Mouse (Mus musculus): ENCODE data around the gene Armh2. TPM values are rescaled to one million over a fixed set of nuclear protein-coding genes. Genes with fewer than 3 reads are reported as not detected.

The Armh2 gene
- total and polyA plus RNA-seq, 2 experiments from 2014 or later: not detected

GRCm38 (mm10) chr13:24713434-24714000 is 27.5 kb upstream of the Armh2 start:
- H3K9ac ChIP-seq (replicated peaks; ENCODE audit: low read length): no peak overlapping the region
- ATAC-seq (peak; percentile 92), DNase-seq (ENCODE audit: low spot score) (peak; percentile 91)
- peak; percentile 96 for TF ChIP-seq CTCF (IDR thresholded peaks at IDR 0.05; ENCODE audit: low read depth)
- 0 out of 2 replicates have a peak, but pooled peaks cover 8% of the 10 kb centered on the region for H3K36me3 ChIP-seq (ENCODE audit: insufficient read depth, low read length)
- H3K27ac ChIP-seq: no peak overlapping the region
- H3K4me1 ChIP-seq (ENCODE audit: insufficient read depth, low read length): no peaks in the 10 kb centered on the region
- peak overlapping the region; percentile 31 for H3K4me2 ChIP-seq (ENCODE audit: low read depth, low read length)
- no peaks in the 10 kb centered on the region for H3K9me3 ChIP-seq (ENCODE audit: low read length)
- 11% methylated on average over 16 of the region's 16 CpGs for WGBS
- no peaks in the 10 kb centered on the region for H3K27me3 ChIP-seq (ENCODE audit: insufficient read depth, low read length)
- H3K4me3 ChIP-seq (ENCODE audit: low read length): no peak overlapping the region

DNA sequence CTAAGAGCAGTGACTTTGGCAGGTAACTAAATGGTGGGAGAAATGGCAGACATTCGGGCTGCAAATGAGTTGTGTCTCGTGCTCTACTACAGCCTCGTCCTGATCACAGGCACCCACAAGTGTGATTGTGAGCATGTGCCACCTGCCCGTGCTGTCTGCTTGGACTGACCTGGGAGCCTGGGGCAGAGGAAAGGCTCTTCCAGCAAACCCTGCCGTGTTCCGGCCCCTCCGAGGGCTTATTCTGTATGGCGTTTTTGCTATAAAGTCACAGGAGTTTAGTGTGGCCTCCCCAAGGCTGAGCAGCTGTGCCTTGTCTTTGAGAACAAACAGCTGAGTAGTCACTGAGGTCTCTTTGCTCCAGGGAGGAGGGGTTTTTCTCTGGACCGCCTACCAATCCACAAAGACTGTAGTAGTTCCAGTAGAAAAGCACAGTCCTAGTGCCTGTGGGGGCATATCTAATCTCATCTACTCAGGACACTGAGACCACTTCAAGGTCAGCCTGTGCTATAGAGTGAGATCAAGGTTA is 26.6 kb upstream of the Armh2 start:
- WGBS: 70% methylated on average over 9 of the region's 9 CpGs
- Histone ChIP-seq H3K4me3 (ENCODE audit: low read length) (no peak overlapping the region), H3K4me1 (ENCODE audit: insufficient read depth, low read length) (no peaks in the 10 kb centered on the region), H3K9ac (replicated peaks; ENCODE audit: low read length) (no peak overlapping the region), H3K4me2 (ENCODE audit: low read depth, low read length) (no peak overlapping the region), H3K9me3 (ENCODE audit: low read length) (no peaks in the 10 kb centered on the region), H3K27ac (no peak overlapping the region), H3K36me3 (ENCODE audit: insufficient read depth, low read length) (0 out of 2 replicates have a peak, but pooled peaks cover 8% of the 10 kb centered on the region), H3K27me3 (ENCODE audit: insufficient read depth, low read length) (no peaks in the 10 kb centered on the region)
- ATAC-seq (no peak), DNase-seq (ENCODE audit: low spot score) (no peak)
- no peak for TF ChIP-seq CTCF (IDR thresholded peaks at IDR 0.05; ENCODE audit: low read depth)

DNA sequence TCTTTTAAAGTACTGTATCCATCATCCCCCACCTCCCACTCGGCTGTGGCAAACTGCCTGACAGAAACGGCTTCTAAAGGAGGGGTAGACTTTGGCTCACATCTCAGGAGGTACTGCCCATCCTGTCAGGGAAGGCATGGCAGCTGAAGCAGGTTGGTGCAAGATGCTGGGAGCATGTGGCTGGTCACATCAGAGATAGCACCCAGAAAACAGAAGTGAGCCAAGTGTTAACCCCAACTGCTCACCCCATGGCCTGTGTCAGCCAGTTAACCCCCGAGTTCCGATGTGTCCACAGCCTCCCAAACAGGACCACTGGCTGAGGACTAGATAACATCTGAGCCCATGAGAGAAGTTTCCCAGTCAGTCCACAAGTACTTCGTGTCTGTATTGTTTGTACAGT is 25.4 kb upstream of the Armh2 start:
- WGBS: 52% methylated on average over 5 of the region's 5 CpGs
- H3K36me3 ChIP-seq (ENCODE audit: insufficient read depth, low read length): 0 out of 2 replicates have a peak, but pooled peaks cover 8% of the 10 kb centered on the region
- no peak for DNase-seq (ENCODE audit: low spot score)

DNA sequence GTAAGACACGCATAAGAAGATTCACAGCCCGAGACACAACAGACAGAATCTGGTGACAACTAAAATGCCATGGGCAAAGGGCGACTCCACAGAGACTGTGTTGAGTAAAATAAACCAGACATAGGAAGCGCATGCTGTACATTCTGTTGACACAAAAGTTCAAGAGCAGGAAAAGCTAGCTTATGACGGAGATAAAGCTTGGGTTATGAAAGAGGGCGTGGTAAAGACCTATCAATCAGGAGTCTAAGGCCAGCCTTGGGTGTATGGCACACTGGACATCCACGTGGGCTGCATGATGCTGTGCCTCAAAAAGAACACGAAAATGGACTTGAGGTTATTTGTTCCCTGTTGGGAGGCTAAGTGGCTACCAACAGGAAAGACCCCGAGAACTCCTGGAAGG is 24.6 kb upstream of the Armh2 start:
- H3K4me2 ChIP-seq (ENCODE audit: low read depth, low read length): no peak overlapping the region
- no peak overlapping the region for H3K9ac ChIP-seq (replicated peaks; ENCODE audit: low read length)
- 0 out of 2 replicates have a peak, but pooled peaks cover 8% of the 10 kb centered on the region for H3K36me3 ChIP-seq (ENCODE audit: insufficient read depth, low read length)
- ATAC-seq (no peak), DNase-seq (ENCODE audit: low spot score) (no peak)
- no peaks in the 10 kb centered on the region for H3K27me3 ChIP-seq (ENCODE audit: insufficient read depth, low read length)
- H3K4me3 ChIP-seq (ENCODE audit: low read length): no peak overlapping the region
- 87% methylated on average over 9 of the region's 9 CpGs for WGBS
- H3K27ac ChIP-seq: no peak overlapping the region
- H3K4me1 ChIP-seq (ENCODE audit: insufficient read depth, low read length): no peaks in the 10 kb centered on the region
- no peaks in the 10 kb centered on the region for H3K9me3 ChIP-seq (ENCODE audit: low read length)
- no peak for TF ChIP-seq CTCF (IDR thresholded peaks at IDR 0.05; ENCODE audit: low read depth)

More for the DNA sequence above, 25.4 kb upstream of the Armh2 start:
- Histone ChIP-seq H3K4me2 (ENCODE audit: low read depth, low read length) (no peak overlapping the region), H3K27me3 (ENCODE audit: insufficient read depth, low read length) (no peaks in the 10 kb centered on the region), H3K9me3 (ENCODE audit: low read length) (no peaks in the 10 kb centered on the region), H3K27ac (no peak overlapping the region), H3K9ac (replicated peaks; ENCODE audit: low read length) (no peak overlapping the region), H3K4me1 (ENCODE audit: insufficient read depth, low read length) (no peaks in the 10 kb centered on the region), H3K4me3 (ENCODE audit: low read length) (no peak overlapping the region)
- no peak for ATAC-seq
- TF ChIP-seq CTCF (IDR thresholded peaks at IDR 0.05; ENCODE audit: low read depth): no peak

DNA sequence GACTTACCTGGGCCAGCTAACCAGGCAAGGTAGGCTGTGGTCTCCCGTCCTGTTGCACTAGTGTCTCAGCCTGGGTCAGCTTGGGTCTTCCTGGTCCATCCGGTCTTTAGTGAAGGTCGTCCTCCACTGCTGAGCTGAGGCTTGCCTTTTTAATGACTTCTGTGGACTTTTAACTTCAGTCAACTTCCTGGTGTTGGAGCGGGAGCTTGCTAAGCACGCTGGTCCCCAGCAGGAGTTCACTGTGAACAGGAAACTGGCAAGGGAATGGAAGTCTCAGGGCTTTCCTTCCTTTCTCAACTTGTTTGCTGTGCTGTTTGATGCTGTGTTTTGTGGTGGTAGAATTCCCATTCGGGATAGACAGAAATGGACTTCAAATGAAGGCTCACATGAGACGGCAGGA is 23.4 kb upstream of the Armh2 start:
- Histone ChIP-seq H3K9ac (replicated peaks; ENCODE audit: low read length) (no peak overlapping the region), H3K4me2 (ENCODE audit: low read depth, low read length) (no peak overlapping the region), H3K4me3 (ENCODE audit: low read length) (no peak overlapping the region), H3K36me3 (ENCODE audit: insufficient read depth, low read length) (0 out of 2 replicates have a peak, but pooled peaks cover 8% of the 10 kb centered on the region), H3K4me1 (ENCODE audit: insufficient read depth, low read length) (no peaks in the 10 kb centered on the region), H3K27me3 (ENCODE audit: insufficient read depth, low read length) (no peaks in the 10 kb centered on the region), H3K27ac (no peak overlapping the region), H3K9me3 (ENCODE audit: low read length) (no peaks in the 10 kb centered on the region)
- no peak for DNase-seq (ENCODE audit: low spot score)
- ATAC-seq: no peak
- no peak for TF ChIP-seq CTCF (IDR thresholded peaks at IDR 0.05; ENCODE audit: low read depth)
- 83% methylated on average over 7 of the region's 7 CpGs for WGBS

GRCm38 (mm10) chr13:24721502-24721901 is 19.5 kb upstream of the Armh2 start:
- H3K4me2 ChIP-seq (ENCODE audit: low read depth, low read length): no peak overlapping the region
- no peaks in the 10 kb centered on the region for H3K4me1 ChIP-seq (ENCODE audit: insufficient read depth, low read length)
- 0 out of 2 replicates have a peak, but pooled peaks cover 8% of the 10 kb centered on the region for H3K36me3 ChIP-seq (ENCODE audit: insufficient read depth, low read length)
- ATAC-seq: no peak
- H3K4me3 ChIP-seq (ENCODE audit: low read length): no peak overlapping the region
- no peak for DNase-seq (ENCODE audit: low spot score)
- WGBS: 72% methylated on average over 10 of the region's 10 CpGs
- H3K27ac ChIP-seq: no peak overlapping the region
- no peaks in the 10 kb centered on the region for H3K27me3 ChIP-seq (ENCODE audit: insufficient read depth, low read length)
- no peaks in the 10 kb centered on the region for H3K9me3 ChIP-seq (ENCODE audit: low read length)
- TF ChIP-seq CTCF (IDR thresholded peaks at IDR 0.05; ENCODE audit: low read depth): no peak
- H3K9ac ChIP-seq (replicated peaks; ENCODE audit: low read length): no peak overlapping the region

GRCm38 (mm10) chr13:24723699-24724394 is 17.2 kb upstream of the Armh2 start:
- no peak overlapping the region for H3K9ac ChIP-seq (replicated peaks; ENCODE audit: low read length)
- 49% methylated on average over 8 of the region's 8 CpGs for WGBS
- no peak for ATAC-seq
- no peaks in the 10 kb centered on the region for H3K36me3 ChIP-seq (ENCODE audit: insufficient read depth, low read length)
- no peaks in the 10 kb centered on the region for H3K9me3 ChIP-seq (ENCODE audit: low read length)
- H3K4me3 ChIP-seq (ENCODE audit: low read length): no peak overlapping the region
- H3K4me2 ChIP-seq (ENCODE audit: low read depth, low read length): no peak overlapping the region
- DNase-seq (ENCODE audit: low spot score): no peak
- no peak for TF ChIP-seq CTCF (IDR thresholded peaks at IDR 0.05; ENCODE audit: low read depth)
- H3K27me3 ChIP-seq (ENCODE audit: insufficient read depth, low read length): no peaks in the 10 kb centered on the region
- no peak overlapping the region for H3K27ac ChIP-seq
- H3K4me1 ChIP-seq (ENCODE audit: insufficient read depth, low read length): no peaks in the 10 kb centered on the region
